ENCODE assay signal across 18 mouse cellular contexts in the genomic region with DNA sequence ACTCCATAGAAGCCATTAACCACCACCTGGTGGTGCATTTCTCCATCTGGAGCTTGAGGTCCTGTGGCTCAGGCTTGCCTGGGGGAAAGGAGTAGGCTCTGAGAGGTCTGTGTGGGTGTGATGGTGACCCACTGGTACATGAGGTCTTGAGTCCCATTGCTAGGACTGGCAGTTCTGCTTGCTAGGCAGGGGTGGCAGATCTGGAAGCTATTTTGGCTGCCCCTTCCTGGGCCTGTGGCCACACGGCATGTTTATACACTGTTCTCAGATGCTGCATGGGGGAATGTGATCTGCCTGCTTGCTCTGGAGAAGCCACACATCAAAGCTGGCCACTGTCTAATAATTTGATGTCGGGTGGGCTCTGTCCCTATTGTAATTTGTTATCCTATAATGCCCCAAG. TPM values are rescaled to one million over a fixed set of nuclear protein-coding genes. Genes with fewer than 3 reads are reported as not detected.
"Had no signal": no experiment of that assay in that cellular context is flagged by ENCODE, and none has a peak within 500 bp of the region (broad histone marks: within the 10 kb centered on the region; RNA-seq: fewer than 3 reads in every experiment).

No protein-coding gene starts in this region.

- DNase-seq: kidney, adult 8-10 months; kidney, postnatal 25 days; layer of hippocampus, adult 9-11 months; midbrain, embryonic 14.5 days; retina, postnatal 1 day; right cerebral cortex, postnatal 4 days; thymus, postnatal 36 days had no signal

- H3K27me3 ChIP-seq: limb, embryonic 13.5 days; liver, embryonic 15.5 days; stomach, embryonic 15.5 days had no signal

- ATAC-seq: intestine, postnatal 0 days had no signal

- H3K4me1 ChIP-seq: limb, embryonic 13.5 days had no signal

- H3K9me3 ChIP-seq: limb, embryonic 13.5 days; liver, embryonic 15.5 days; midbrain, embryonic 10.5 days; stomach, embryonic 15.5 days had no signal

- H3K4me3 ChIP-seq: limb, embryonic 13.5 days; liver, embryonic 15.5 days; midbrain, embryonic 10.5 days; myocyte; stomach, embryonic 15.5 days had no signal

- H3K27ac ChIP-seq: limb, embryonic 13.5 days; liver, embryonic 15.5 days; midbrain, embryonic 10.5 days; stomach, embryonic 15.5 days had no signal

- H3K4me2 ChIP-seq: limb, embryonic 13.5 days; liver, embryonic 11.5 days; liver, embryonic 15.5 days; stomach, embryonic 15.5 days had no signal

- H3K9ac ChIP-seq: limb, embryonic 13.5 days; liver, embryonic 15.5 days; stomach, embryonic 15.5 days had no signal

RNA-seq across cellular contexts. Expression of gene Notum, which starts 23.1 kb away (rescaled TPM):
- total RNA-seq: megakaryocyte, adult 5-6 weeks; neutrophil, adult 5-6 weeks had no signal
- polyA plus RNA-seq: thymus, postnatal 0 days had no signal

RNA-seq across cellular contexts. Expression of gene Myadml2, which starts 36.1 kb away (rescaled TPM):
- total RNA-seq: megakaryocyte, adult 5-6 weeks; neutrophil, adult 5-6 weeks had no signal
- polyA plus RNA-seq: intestine, postnatal 0 days; midbrain, embryonic 10.5 days; neural tube, embryonic 11.5 days had no signal
